In genomic region chr9:50664826-50665225, GRCm38 (mm10) we compare ENCODE assay signal across 18 mouse cellular contexts. TPM values are rescaled to one million over a fixed set of nuclear protein-coding genes. Genes with fewer than 3 reads are reported as not detected.
A peak's percentile ranks its signal among the peaks of the same experiment; 100 is the strongest.
DNase-seq lines count a peak whose midpoint lies in the region; ATAC-seq and TF ChIP-seq lines count a peak whose summit lies in the region.
"Had no signal": no experiment of that assay in that cellular context is flagged by ENCODE, and none has a peak within 500 bp of the region (broad histone marks: within the 10 kb centered on the region; RNA-seq: fewer than 3 reads in every experiment).

No protein-coding gene starts in this region.

- peaks cover 38% of the 10 kb centered on the region for H3K36me3 ChIP-seq in midbrain, postnatal 0 days (ENCODE audit: insufficient read depth, low read length)

- H3K9ac ChIP-seq in midbrain, postnatal 0 days (replicated peaks; ENCODE audit: low read length, poor library complexity, severe bottlenecking): no peak overlapping the region
- H3K9ac ChIP-seq: forebrain, embryonic 13.5 days; heart, embryonic 12.5 days; hindbrain, embryonic 14.5 days had no signal

- peak; percentile 75 for DNase-seq in heart, adult 11 months
- no peak for DNase-seq in heart, postnatal 25 days (ENCODE audit: low spot score)
- DNase-seq in right cerebral cortex, postnatal 10 days (ENCODE audit: low spot score in 2 of 2): peak; percentile 42 to 45
- no peak for DNase-seq in right cerebral cortex, adult 2 months (ENCODE audit: low spot score in 2 of 2)
- peak; percentile 38 to 57 for DNase-seq in layer of hippocampus, adult 2 months (ENCODE audit: low spot score in 2 of 2)
- peak; percentile 45 to 49 for DNase-seq in layer of hippocampus, postnatal 36 days
- no peak for DNase-seq in lung, adult 2 months
- DNase-seq in midbrain, postnatal 0 days (ENCODE audit: low spot score): no peak
- DNase-seq: adrenal gland, postnatal 10 days; cerebellum, adult 2 months; cerebellum, postnatal 10 days; gastrocnemius, postnatal 36 days; heart, postnatal 10 days had no signal

- H3K4me3 ChIP-seq in layer of hippocampus, adult 2 months: no peak overlapping the region
- no peak overlapping the region for H3K4me3 ChIP-seq in lung, adult 2 months (replicated peaks; ENCODE audit: extremely low read depth, low read depth, low read length)
- no peak overlapping the region for H3K4me3 ChIP-seq in midbrain, postnatal 0 days (ENCODE audit: low read depth, low read length)
- H3K4me3 ChIP-seq: embryonic facial prominence, embryonic 10.5 days; forebrain, embryonic 13.5 days; heart, embryonic 12.5 days; hindbrain, embryonic 10.5 days had no signal

- 0 out of 2 replicates have a peak, but pooled peaks cover 4% of the 10 kb centered on the region for H3K4me1 ChIP-seq in lung, adult 2 months (ENCODE audit: control insufficient read depth, insufficient read depth, low read length)
- H3K4me1 ChIP-seq in midbrain, postnatal 0 days (ENCODE audit: insufficient read depth, low read length): no peaks in the 10 kb centered on the region

- intact Hi-C loops in heart, postnatal 25 days (cut with DNase I): no loop called here

- ATAC-seq in midbrain, postnatal 0 days (ENCODE audit: low FRiP score): no peak
- ATAC-seq: forebrain, embryonic 13.5 days had no signal

- H3K27me3 ChIP-seq in midbrain, postnatal 0 days (ENCODE audit: insufficient read depth, low read length): no peaks in the 10 kb centered on the region
- H3K27me3 ChIP-seq: forebrain, embryonic 13.5 days; heart, embryonic 12.5 days had no signal

- no peak for TF ChIP-seq POLR2A in lung, adult 2 months (IDR thresholded peaks at IDR 0.05; ENCODE audit: borderline replicate concordance, extremely low read depth, low read depth, low read length)

- 84% methylated on average over 5 of the region's 5 CpGs for WGBS in lung, adult 2 months
- WGBS in midbrain, postnatal 0 days: 93% methylated on average over 5 of the region's 5 CpGs

- H3K4me2 ChIP-seq in midbrain, postnatal 0 days (ENCODE audit: low read depth, low read length, poor library complexity, severe bottlenecking): no peak overlapping the region
- H3K4me2 ChIP-seq: forebrain, embryonic 13.5 days; heart, embryonic 12.5 days; hindbrain, embryonic 14.5 days had no signal

- H3K9me3 ChIP-seq in midbrain, postnatal 0 days (ENCODE audit: low read length): no peaks in the 10 kb centered on the region
- H3K9me3 ChIP-seq: embryonic facial prominence, embryonic 10.5 days; forebrain, embryonic 13.5 days; heart, embryonic 12.5 days; hindbrain, embryonic 10.5 days had no signal

- H3K27ac ChIP-seq in layer of hippocampus, adult 2 months: peak overlapping the region; percentile 61
- no peak overlapping the region for H3K27ac ChIP-seq in midbrain, postnatal 0 days (ENCODE audit: low read depth, low read length)
- H3K27ac ChIP-seq: embryonic facial prominence, embryonic 10.5 days; forebrain, embryonic 13.5 days; hindbrain, embryonic 10.5 days; hindbrain, embryonic 14.5 days had no signal

- no peak for TF ChIP-seq CTCF in layer of hippocampus, adult 2 months (conservative IDR thresholded peaks at IDR 0.05)
- no peak for TF ChIP-seq CTCF in lung, adult 2 months (IDR thresholded peaks at IDR 0.05; ENCODE audit: insufficient read depth, low read length)
- no peak for TF ChIP-seq CTCF in midbrain, postnatal 0 days (IDR thresholded peaks at IDR 0.05)

RNA-seq across cellular contexts. Expression of gene Dlat, which starts 5.2 kb away (rescaled TPM):
- total RNA-seq in heart, postnatal 25 days (2021): 100 to 1,000 TPM; 436 to 450 TPM
- total RNA-seq in layer of hippocampus, adult 2 months (2021): 100 to 1,000 TPM; 131 to 136 TPM
- total RNA-seq in layer of hippocampus, postnatal 36 days (2021): 100 to 1,000 TPM; 134 to 144 TPM
- polyA plus RNA-seq in lung, adult 2 months (2012; rRNA removed): 13.2 and 20.5 TPM in 2 replicates
- 67.4 and 70.3 TPM in 2 replicates for total RNA-seq in midbrain, postnatal 0 days (2014; rRNA removed)
- 58.7 and 59.1 TPM in 2 replicates for polyA plus RNA-seq in midbrain, postnatal 0 days (2015; fragmentation: Nextera tagmentation; extraction: Ambion mirVana)

RNA-seq across cellular contexts. Expression of gene Nkapd1, which starts 47.6 kb away (rescaled TPM):
- 10 to 100 TPM; 13.8 to 14.7 TPM for total RNA-seq in heart, postnatal 25 days (2021)
- total RNA-seq in layer of hippocampus, adult 2 months (2021): 10 to 100 TPM; 20.8 to 22.1 TPM
- total RNA-seq in layer of hippocampus, postnatal 36 days (2021): 10 to 100 TPM; 18.3 to 22.7 TPM
- polyA plus RNA-seq in lung, adult 2 months (2012; rRNA removed): 5.3 and 6.3 TPM in 2 replicates
- 10.9 and 19.3 TPM in 2 replicates for total RNA-seq in midbrain, postnatal 0 days (2014; rRNA removed)
- 18.7 and 22.5 TPM in 2 replicates for polyA plus RNA-seq in midbrain, postnatal 0 days (2015; fragmentation: Nextera tagmentation; extraction: Ambion mirVana)

RNA-seq across cellular contexts. Expression of gene Pih1d2, which starts 47.7 kb away (rescaled TPM):
- total RNA-seq in heart, postnatal 25 days (2021): under 1 TPM; 0.39 to 0.52 TPM
- total RNA-seq in layer of hippocampus, adult 2 months (2021): 1 to 10 TPM; 2.3 to 2.7 TPM
- total RNA-seq in layer of hippocampus, postnatal 36 days (2021): 1 to 10 TPM; 2.2 to 3.0 TPM
- 2.7 and 3.7 TPM in 2 replicates for polyA plus RNA-seq in lung, adult 2 months (2012; rRNA removed)
- 1.3 and 15.0 TPM in 2 replicates for total RNA-seq in midbrain, postnatal 0 days (2014; rRNA removed)
- 3.3 and 6.1 TPM in 2 replicates for polyA plus RNA-seq in midbrain, postnatal 0 days (2015; fragmentation: Nextera tagmentation; extraction: Ambion mirVana)

Comparison
In these comparisons a context has a peak if more than half of its experiments do, and no peak if none do; other contexts are left out.
1. DNase-seq: peak in heart, adult 11 months (single experiment), right cerebral cortex, postnatal 10 days (2 of 2), layer of hippocampus, adult 2 months (2 of 2) and layer of hippocampus, postnatal 36 days (2 of 2); none in heart, postnatal 25 days (single experiment), right cerebral cortex, adult 2 months (0 of 2), lung, adult 2 months (single experiment) and midbrain, postnatal 0 days (single experiment).